Mouse (Mus musculus) adrenal gland, adult 2 months (tissue): Measurements from ENCODE around the gene Ppp1r3c. TPM values are rescaled to one million over a fixed set of nuclear protein-coding genes. Genes with fewer than 3 reads are reported as not detected.
"Not testable (repeated sequence)": the region's sequence is repeated elsewhere in the genome, so short reads cannot be mapped to it uniquely, and the experiment has no call there.

ENCODE experiments used
- DNase-seq: peaks from one replicate; pipeline ENCODE4 v3.0.0; 2021
- long read RNA-seq: library from polyadenylated mRNA; stranded (forward); transcript quantifications from one replicate; pipeline ENCODE4 v2.0.0, GENCODE M21; 2021
- polyA plus RNA-seq: library from polyadenylated mRNA; depleted of rRNA; stranded (reverse); fragments of >200 nt; gene quantifications from 2 replicates; pipeline ENCODE4 v1.2.3, GENCODE M21; 2012; rRNA removed
- total RNA-seq, 2 experiments: library from RNA; stranded (reverse); gene quantifications; 2 replicates each; pipeline ENCODE4 v1.2.3; 2021

Gene Ppp1r3c
- total RNA-seq (10 to 100 TPM; 20.2 to 43.2 TPM), polyA plus RNA-seq (3.1 and 3.9 TPM in 2 replicates)
- long read RNA-seq, partial matches to known transcripts: 0 of 3 reads
- long read RNA-seq, other reads (novel, unspliced or antisense): 0 of 3 reads

DNA sequence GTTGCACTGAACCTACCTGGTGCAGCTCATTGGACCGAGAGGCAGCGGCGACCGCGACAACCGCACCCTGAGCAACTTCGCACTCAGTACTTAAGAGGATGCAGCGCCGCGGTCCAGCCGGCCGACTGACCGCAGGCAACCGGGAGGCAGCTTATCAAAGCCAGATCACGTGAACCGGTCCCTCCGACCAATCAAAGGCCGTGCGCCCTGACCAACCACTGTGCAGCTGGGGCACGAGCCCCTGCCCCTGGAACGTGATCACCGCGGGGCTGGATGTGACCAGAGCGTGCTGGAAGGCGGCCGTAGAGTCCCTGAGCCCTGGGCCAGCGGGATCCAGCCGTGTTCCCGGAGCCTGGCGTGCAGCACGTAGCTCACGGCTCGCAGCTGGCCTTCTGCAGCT lies at the start of gene Ppp1r3c:
TSS of gene Ppp1r3c (minus strand) at position 117 of the 400 bp plus-strand sequence.
- DNase-seq: peak; percentile 96

DNA sequence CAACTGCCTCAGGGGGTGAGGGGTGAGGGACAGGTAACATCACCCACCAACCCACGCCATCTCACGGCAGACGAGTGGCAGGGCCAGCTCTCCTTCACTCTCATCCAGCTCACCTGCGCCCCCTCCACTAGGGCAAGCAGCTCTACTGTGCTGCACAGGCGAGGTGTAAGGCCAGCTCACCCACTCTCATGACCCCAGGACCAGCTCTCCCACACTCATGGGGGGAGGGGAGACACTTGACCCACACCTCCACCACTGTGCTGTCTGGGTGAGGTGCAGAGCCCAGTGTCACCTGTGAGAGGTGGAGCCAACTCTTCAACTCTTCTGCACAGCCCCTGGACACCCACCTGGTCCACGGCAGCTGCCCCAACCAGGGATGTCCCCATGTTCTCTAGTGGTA lies 46.7 kb upstream of the Ppp1r3c start:
- DNase-seq: no peak

- DNase-seq: no peak
Observed at GRCm38 (mm10) chr19:36782591-36782990, 46.1 kb upstream of the Ppp1r3c start.

DNA sequence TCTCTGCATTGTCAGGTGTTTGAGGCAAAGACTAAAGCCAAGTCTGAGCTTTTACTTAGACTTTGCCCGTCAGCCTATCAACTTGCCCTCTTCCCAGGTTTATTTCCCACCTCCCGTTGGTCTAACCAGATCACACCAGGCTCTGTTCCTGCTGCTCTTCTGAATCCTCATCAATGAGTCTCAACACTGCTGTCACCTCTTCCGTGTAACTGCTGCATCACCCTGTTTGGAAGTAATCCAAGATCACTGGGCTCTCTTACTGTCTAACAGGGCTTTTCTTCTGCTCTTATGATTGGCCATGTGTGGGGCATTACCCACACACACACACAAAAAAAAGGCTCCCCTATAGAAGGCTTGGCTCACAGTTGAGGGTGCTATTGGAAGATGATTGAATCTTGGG lies 45.5 kb upstream of the Ppp1r3c start:
- no peak for DNase-seq

- DNase-seq: no peak
Observed at GRCm38 (mm10) chr19:36780375-36780774, 43.9 kb upstream of the Ppp1r3c start.

DNA sequence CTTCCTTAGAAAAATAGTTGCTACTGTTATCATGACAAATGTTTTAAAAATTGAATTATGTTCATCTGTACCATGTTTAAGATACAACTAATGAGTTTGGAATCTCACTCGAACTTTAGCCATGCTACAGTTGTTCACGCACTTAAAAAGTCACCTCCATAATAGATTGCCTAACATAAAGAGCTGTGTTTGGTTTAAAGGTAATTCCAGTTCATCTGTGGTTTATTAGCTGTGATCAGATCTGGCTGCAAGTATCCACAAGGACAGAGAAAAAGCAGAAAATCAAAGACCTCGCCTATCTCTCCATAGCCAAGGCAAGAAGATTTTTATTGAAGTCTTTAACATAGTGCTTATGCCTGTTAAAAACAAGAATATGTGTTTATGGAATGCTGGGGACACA lies 43.3 kb upstream of the Ppp1r3c start:
- no peak for DNase-seq

- DNase-seq: peak; percentile 11
Observed at GRCm38 (mm10) chr19:36775531-36775930, 39.1 kb upstream of the Ppp1r3c start.

- DNase-seq: no peak
Observed at GRCm38 (mm10) chr19:36773716-36774459, 37.4 kb upstream of the Ppp1r3c start.

- DNase-seq: no peak
Observed at GRCm38 (mm10) chr19:36768084-36768483, 31.6 kb upstream of the Ppp1r3c start.

DNA sequence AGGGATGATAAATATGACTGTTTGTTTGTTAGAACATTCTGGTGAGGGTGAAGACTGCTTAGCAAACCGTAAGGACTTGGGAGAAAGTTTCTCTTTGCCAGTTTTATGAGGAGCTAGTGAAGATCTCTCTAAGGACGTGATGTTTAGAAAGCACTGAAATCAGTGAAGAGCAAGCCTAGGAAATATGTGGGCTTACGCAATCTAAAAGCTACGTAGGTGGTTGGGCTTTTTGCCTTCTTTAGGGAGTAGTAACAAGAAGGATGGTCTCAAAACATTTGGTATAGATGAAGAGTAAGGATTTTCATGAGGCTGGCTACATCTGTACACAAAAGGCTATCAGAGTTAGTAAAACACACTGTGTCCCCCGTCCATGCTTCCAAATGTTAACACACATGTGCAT lies 28.0 kb upstream of the Ppp1r3c start:
- DNase-seq: no peak

DNA sequence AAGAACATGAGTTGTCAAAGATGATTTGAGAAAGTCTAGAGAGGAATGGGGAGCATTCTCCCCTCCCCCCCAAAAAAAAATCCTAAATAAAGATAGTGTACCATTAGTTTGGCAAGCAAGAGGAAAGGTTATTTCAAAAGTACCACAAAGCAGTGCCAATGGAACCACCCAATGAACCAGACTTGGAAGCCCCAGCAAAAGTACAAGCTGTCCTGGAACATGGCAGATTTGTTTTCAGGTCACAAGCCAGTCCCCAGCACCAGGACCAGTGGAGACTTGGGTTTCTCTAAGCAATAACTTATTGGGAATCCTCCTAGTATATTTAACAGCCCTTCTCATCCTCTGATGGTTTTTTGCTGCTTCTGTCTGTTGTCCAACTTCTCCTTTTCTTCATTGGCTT lies 12.5 kb upstream of the Ppp1r3c start:
- no peak for DNase-seq

GRCm38 (mm10) chr19:36742331-36742730 lies 5.9 kb upstream of the Ppp1r3c start:
- DNase-seq: no peak

DNA sequence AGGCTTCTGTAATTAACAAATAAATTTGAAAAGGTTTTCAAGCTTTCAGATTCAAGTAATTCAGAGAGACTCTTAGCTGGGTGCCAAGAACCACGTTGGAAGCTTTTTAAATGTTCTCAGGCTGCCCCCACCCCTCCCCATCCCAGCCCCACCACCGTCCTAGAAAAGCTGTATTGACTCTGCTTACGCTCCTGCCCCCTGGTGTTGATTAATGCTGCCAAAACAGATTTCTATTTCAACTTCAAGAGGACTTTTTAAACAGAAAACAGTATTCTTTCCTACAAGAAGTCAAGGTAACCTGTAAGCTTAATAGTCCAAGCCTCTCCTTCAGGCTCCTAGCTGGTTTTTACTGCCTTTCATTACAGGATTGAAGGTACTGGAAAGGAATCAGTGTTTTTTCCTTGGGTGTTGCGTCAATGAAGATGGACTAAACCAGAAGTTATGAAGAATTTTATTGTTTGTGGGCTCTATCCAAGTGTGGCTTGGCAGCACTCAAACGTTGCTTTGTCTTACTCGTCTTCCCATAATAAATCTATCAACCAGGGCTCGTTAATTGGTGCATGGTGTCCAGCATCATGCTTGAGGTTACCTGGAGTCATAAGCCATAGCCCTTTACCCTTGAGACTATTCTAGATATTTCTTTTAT lies 3.2 kb upstream of the Ppp1r3c start:
- no peak for DNase-seq

DNA sequence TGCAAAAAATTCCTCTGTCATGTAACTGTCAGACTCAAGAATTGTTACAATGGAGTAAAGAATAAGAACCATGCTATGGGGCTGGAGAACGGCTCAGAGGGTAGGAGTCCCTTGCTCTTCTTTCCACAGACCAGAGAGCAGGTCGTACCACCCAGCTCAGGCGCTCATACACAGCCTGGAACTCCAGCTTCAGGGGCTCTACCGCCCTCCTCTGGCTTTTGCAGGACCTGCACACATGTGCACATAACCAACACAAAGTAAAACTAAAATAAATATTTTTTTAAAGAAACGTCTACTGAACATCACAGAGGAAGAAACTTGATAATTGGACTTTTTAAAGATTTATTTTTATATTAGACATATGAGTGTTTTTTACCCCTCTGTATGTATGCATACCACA lies 1.6 kb upstream of the Ppp1r3c start:
- DNase-seq: no peak

GRCm38 (mm10) chr19:36737087-36737486 lies 634 bp upstream of the Ppp1r3c start:
- no peak for DNase-seq

DNA sequence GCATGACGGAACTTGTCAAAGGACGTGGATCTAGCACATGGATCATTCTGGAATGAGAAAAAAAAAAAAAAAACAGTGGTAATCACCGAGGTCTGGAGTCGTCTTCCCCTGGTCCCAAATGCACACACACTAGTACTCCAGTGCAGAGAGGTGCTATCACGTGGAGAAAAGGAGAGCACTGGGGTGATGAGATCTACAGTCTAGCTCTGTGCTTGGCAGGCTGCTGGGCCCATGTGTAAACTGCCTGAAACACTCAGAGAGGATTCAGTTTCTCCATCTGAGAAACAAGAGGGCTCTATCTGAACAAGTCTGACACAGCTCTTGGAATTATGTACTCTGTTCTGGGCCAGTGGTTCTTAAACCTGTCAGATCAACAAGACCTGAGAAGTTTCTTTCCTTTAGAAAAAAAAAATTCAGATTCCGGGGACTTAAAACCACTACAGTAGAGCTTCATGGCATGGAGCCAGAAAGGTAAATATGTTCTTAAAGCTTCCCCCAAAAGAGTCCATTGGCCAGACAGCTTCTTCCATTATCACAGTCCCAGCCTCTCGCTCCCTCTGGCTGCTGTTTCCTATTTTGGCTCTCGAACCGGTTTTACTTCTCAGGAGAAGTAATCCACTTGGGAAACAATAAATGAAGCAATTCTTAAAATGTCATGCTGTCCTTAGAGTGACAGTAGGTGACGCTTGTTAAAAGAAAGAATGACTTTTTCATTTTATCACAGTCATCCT lies 2.0 kb downstream of the Ppp1r3c start:
- no peak for DNase-seq

DNA sequence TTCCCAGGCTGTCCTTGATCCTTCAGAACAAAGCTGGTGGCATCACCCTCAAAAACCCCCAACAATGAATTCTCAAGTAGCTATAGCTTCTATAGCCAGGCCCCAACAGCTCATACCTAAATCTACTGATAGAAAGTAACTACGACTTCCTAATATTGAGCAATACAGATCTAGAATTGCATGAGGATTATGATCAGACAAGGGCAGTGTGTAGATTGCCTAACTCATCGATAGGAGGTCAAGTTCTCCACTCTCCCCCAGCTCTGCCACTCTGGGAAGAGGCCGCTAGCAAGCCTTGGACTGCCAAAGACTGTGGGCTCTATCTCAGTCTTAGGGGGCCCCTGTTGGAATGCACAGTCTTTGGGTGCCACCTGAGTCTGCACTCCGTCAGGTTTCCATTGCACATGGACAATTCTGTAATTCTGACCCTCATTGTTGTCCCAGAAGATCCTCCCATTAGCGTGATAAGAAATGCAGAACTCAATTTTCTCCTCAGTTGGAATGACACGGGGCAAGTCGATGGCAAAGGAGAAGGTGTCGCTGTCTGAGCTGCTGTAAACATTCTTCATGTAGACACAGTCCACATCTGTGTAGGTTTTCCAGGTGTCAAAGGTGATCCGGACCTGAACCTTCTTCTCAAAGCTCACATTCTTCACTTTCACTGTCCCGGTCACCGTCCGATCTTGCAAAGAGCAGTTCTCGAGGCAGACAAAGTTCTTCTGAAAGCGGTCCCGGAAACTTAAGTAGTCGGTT lies 3.1 kb downstream of the Ppp1r3c start:
- DNase-seq: no peak

GRCm38 (mm10) chr19:36731310-36731709 lies 5.1 kb downstream of the Ppp1r3c start:
- no peak for DNase-seq

- not testable (repeated sequence) for DNase-seq
Observed at GRCm38 (mm10) chr19:36730414-36730813, 6.0 kb downstream of the Ppp1r3c start.

- peak; percentile 19 for DNase-seq
Observed at GRCm38 (mm10) chr19:36728741-36729460, 7.6 kb downstream of the Ppp1r3c start.

DNA sequence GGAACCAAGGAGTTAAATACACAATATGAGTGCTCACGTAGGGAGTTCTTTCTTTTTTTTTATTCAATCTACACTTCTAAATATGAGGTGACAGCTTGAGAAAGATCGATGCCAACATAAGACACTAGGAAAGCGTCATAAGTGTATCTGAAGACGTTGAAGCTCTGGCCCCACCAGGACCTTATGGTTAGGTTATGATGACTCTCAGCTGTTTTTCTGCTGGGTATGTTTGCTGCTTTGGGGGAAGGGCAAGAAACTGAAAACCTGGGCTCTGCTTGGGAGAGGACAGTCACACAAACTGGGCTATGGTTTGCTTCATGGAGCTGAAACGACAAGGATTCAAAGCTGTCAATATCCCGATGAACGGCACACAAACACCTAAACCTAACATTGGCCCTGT lies 11.5 kb downstream of the Ppp1r3c start:
- DNase-seq: no peak
